ENCODE assay signal across 26 mouse cellular contexts in genomic region chr10:37211305-37211704, GRCm38 (mm10).
DNase-seq lines count a peak whose midpoint lies in the region; ATAC-seq and TF ChIP-seq lines count a peak whose summit lies in the region.
"Had no signal": no experiment of that assay in that cellular context is flagged by ENCODE, and none has a peak within 500 bp of the region (broad histone marks: within the 10 kb centered on the region; RNA-seq: fewer than 3 reads in every experiment).

No protein-coding gene starts in this region.

- H3K27ac ChIP-seq in MEL (ENCODE audit: control insufficient read depth, low read depth, low read length): no peak overlapping the region
- H3K27ac ChIP-seq in embryonic facial prominence, embryonic 10.5 days (replicated peaks): no peak overlapping the region
- H3K27ac ChIP-seq: forebrain, embryonic 10.5 days; forebrain, embryonic 13.5 days; heart, embryonic 15.5 days; hindbrain, embryonic 12.5 days; hindbrain, embryonic 15.5 days had no signal

- 93% methylated on average over 3 of the region's 3 CpGs for WGBS in embryonic facial prominence, embryonic 10.5 days

- TF ChIP-seq RAD21 in MEL (IDR thresholded peaks at IDR 0.05; ENCODE audit: low read depth, low read length): no peak

- no peak overlapping the region for H3K4me3 ChIP-seq in MEL (ENCODE audit: control insufficient read depth in 1 of 2, insufficient read depth in 1 of 2, low read depth in 2 of 2, low read length in 2 of 2)
- H3K4me3 ChIP-seq in embryonic facial prominence, embryonic 10.5 days: no peak overlapping the region
- H3K4me3 ChIP-seq: forebrain, embryonic 10.5 days; forebrain, embryonic 13.5 days; heart, embryonic 12.5 days; heart, embryonic 15.5 days; hindbrain, embryonic 12.5 days; hindbrain, embryonic 15.5 days had no signal

- H3K79me2 ChIP-seq in MEL (ENCODE audit: control insufficient read depth, insufficient read depth, low read length, poor library complexity): no peaks in the 10 kb centered on the region

- no peaks in the 10 kb centered on the region; a peak in 1 of 4 replicates for H3K4me1 ChIP-seq in MEL (ENCODE audit: control insufficient read depth in 1 of 2, insufficient read depth in 2 of 2, low read length in 2 of 2)
- H3K4me1 ChIP-seq in embryonic facial prominence, embryonic 10.5 days: no peaks in the 10 kb centered on the region
- H3K4me1 ChIP-seq: heart, embryonic 12.5 days; heart, embryonic 15.5 days; hindbrain, embryonic 12.5 days; hindbrain, embryonic 15.5 days had no signal

- H3K9ac ChIP-seq in MEL (ENCODE audit: control insufficient read depth, low read depth, low read length, poor library complexity, severe bottlenecking): no peak overlapping the region
- H3K9ac ChIP-seq: forebrain, embryonic 13.5 days; heart, embryonic 12.5 days; heart, embryonic 15.5 days; hindbrain, embryonic 12.5 days; hindbrain, embryonic 15.5 days had no signal

- H3K36me3 ChIP-seq in MEL (ENCODE audit: control insufficient read depth in 1 of 2, insufficient read depth in 2 of 2, low read length in 2 of 2): no peaks in the 10 kb centered on the region; a peak in 1 of 4 replicates
- no peaks in the 10 kb centered on the region for H3K36me3 ChIP-seq in embryonic facial prominence, embryonic 10.5 days (replicated peaks)
- H3K36me3 ChIP-seq: forebrain, embryonic 10.5 days; heart, embryonic 12.5 days; heart, embryonic 15.5 days; hindbrain, embryonic 12.5 days; hindbrain, embryonic 15.5 days had no signal

- H3K27me3 ChIP-seq in MEL (ENCODE audit: control insufficient read depth in 1 of 2, insufficient read depth in 2 of 2, low read length in 2 of 2): no peaks in the 10 kb centered on the region
- H3K27me3 ChIP-seq in embryonic facial prominence, embryonic 10.5 days (replicated peaks; ENCODE audit: low read depth, poor library complexity, severe bottlenecking): no peaks in the 10 kb centered on the region
- H3K27me3 ChIP-seq: forebrain, embryonic 13.5 days; heart, embryonic 12.5 days; heart, embryonic 15.5 days; hindbrain, embryonic 12.5 days; hindbrain, embryonic 15.5 days had no signal

- TF ChIP-seq EP300 in MEL (IDR thresholded peaks at IDR 0.05; ENCODE audit: low read depth in 1 of 2, low read length in 2 of 2): 0 out of 4 replicates have a peak, but pooled peaks of 1 of the 2 experiments have one; percentile 32

- ATAC-seq in granulocyte monocyte progenitor cell, adult 5-6 weeks (replicated peaks; ENCODE audit: poor library complexity, severe bottlenecking): peak; percentile 51; the same call in 1 of the 2 replicates
- 0 out of 2 replicates have a peak, but pooled peaks have one; percentile 34 for ATAC-seq in megakaryocyte-erythroid progenitor cell, adult 5-6 weeks (replicated peaks; ENCODE audit: low FRiP score, low TSS enrichment, poor library complexity, severe bottlenecking)
- ATAC-seq: forebrain, embryonic 13.5 days; forebrain, embryonic 16.5 days; intestine, embryonic 16.5 days had no signal

- DNase-seq in 416B (ENCODE audit: low read depth): peak; percentile 34
- DNase-seq in MEL (ENCODE audit: low read depth, low spot score): peak; percentile 32
- DNase-seq in embryonic facial prominence, embryonic 10.5 days (ENCODE audit: low spot score): no peak
- DNase-seq in left cerebral cortex, postnatal 4 days: no peak
- DNase-seq: adrenal gland, adult 2 months; adrenal gland, postnatal 14 days; cerebellum, adult 11 months; cerebellum, adult 2 months; cerebellum, adult 9-11 months; embryo, embryonic 11 days; gastrocnemius, postnatal 10 days; gastrocnemius, postnatal 36 days; heart, adult 18-20 months; heart, postnatal 10 days; heart, postnatal 4 days; kidney, adult 18-20 months had no signal

- TF ChIP-seq CTCF in MEL (IDR thresholded peaks at IDR 0.05 in 2 of 3, conservative IDR thresholded peaks at IDR 0.05 in 1 of 3; ENCODE audit: control insufficient read depth in 1 of 3, insufficient read depth in 1 of 3, low read depth in 2 of 3, low read length in 3 of 3, poor library complexity in 1 of 3, severe bottlenecking in 1 of 3): no peak

- intact Hi-C loops in left cerebral cortex, postnatal 4 days (cut with DNase I): no loop called here

- TF ChIP-seq POLR2A in MEL (IDR thresholded peaks at IDR 0.05; ENCODE audit: control insufficient read depth in 1 of 2, insufficient read depth in 1 of 2, low read depth in 1 of 2, low read length in 2 of 2, poor library complexity in 1 of 2): no peak

- H3K9me3 ChIP-seq in MEL (replicated peaks; ENCODE audit: insufficient read depth, low read length): no peaks in the 10 kb centered on the region
- H3K9me3 ChIP-seq in embryonic facial prominence, embryonic 10.5 days: no peaks in the 10 kb centered on the region
- H3K9me3 ChIP-seq: forebrain, embryonic 10.5 days; forebrain, embryonic 13.5 days; heart, embryonic 12.5 days; heart, embryonic 15.5 days; hindbrain, embryonic 12.5 days; hindbrain, embryonic 15.5 days had no signal

TF ChIP-seq in MEL, 35 proteins besides CTCF, POLR2A, EP300 and RAD21:
- TF ChIP-seq RCOR1 (IDR thresholded peaks at IDR 0.05; ENCODE audit: low read depth, low read length) (no peak), MXI1 (IDR thresholded peaks at IDR 0.05; ENCODE audit: low read depth, low read length) (no peak), HCFC1 (IDR thresholded peaks at IDR 0.05; ENCODE audit: low read depth, low read length) (no peak), BHLHE40 (IDR thresholded peaks at IDR 0.05; ENCODE audit: borderline replicate concordance, low read depth, low read length) (no peak), ZNF384 (IDR thresholded peaks at IDR 0.05; ENCODE audit: low read depth, low read length) (no peak), KAT2A (conservative IDR thresholded peaks at IDR 0.05; ENCODE audit: low read depth, low read length) (no peak), TCF12 (IDR thresholded peaks at IDR 0.05; ENCODE audit: low read depth, low read length) (0 out of 2 replicates have a peak, but pooled peaks have one; percentile 15), ETS1 (IDR thresholded peaks at IDR 0.05; ENCODE audit: low read depth, low read length) (peak; percentile 16; the same call in 1 of the 2 replicates), ELF1 (IDR thresholded peaks at IDR 0.05; ENCODE audit: low read depth, low read length) (no peak), POLR2AphosphoS5 (IDR thresholded peaks at IDR 0.05; ENCODE audit: borderline replicate concordance, low read depth, low read length) (no peak)

Comparison
In these comparisons a context has a peak if more than half of its experiments do, and no peak if none do; other contexts are left out.
1. DNase-seq: peak in 416B (single experiment) and MEL (single experiment); none in embryonic facial prominence, embryonic 10.5 days (single experiment) and left cerebral cortex, postnatal 4 days (single experiment).